ENCODE assay signal across 22 mouse cellular contexts in the genomic region with DNA sequence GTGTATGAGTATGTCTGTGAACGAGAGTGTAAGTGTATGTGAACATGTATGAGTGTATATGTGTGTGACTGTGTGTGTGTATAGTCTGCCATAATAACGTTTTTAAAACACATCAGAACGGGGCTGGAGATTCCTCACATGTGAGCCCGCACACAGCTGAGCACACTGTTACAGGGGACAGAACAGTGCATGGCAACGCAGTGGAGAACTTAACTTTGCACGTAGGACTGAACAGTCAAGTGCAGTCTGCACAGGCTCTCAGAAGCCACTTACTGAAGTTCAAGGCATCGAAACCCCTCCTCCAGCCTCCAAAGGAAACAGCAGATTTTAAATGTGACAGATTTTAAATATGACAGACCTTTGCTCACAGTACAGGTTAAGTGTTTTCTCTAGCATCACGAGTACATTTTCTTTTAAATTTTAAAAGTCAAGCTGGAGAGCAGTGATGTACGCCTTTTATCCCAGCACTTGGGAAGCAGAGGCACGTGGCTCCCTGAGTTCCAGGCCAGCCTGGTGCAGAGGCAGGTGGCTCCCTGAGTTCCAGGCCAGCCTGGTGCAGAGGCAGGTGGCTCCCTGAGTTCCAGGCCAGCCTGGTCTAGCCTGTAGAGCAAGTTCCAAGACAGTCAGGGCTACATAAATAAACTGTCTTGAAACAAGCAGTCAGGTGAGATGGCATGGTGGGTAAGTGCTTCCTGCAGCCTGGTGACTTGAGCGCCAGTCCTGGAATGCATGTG. TPM values are rescaled to one million over a fixed set of nuclear protein-coding genes. Genes with fewer than 3 reads are reported as not detected.
DNase-seq lines count a peak whose midpoint lies in the region; ATAC-seq lines count a peak whose summit lies in the region.
"Had no signal": no experiment of that assay in that cellular context is flagged by ENCODE, and none has a peak within 500 bp of the region (broad histone marks: within the 10 kb centered on the region; RNA-seq: fewer than 3 reads in every experiment).

No protein-coding gene starts in this region.

- WGBS in lung, embryonic 16.5 days: 55% methylated on average over 11 of the region's 11 CpGs
- 91% methylated on average over 11 of the region's 11 CpGs for WGBS in midbrain, embryonic 11.5 days
- WGBS in midbrain, embryonic 15.5 days: 89% methylated on average over 11 of the region's 11 CpGs

- H3K27ac ChIP-seq in lung, embryonic 16.5 days (ENCODE audit: low read length): peak overlapping the region; percentile 80
- no peak overlapping the region for H3K27ac ChIP-seq in midbrain, embryonic 11.5 days (ENCODE audit: low read depth, low read length)
- no peak overlapping the region for H3K27ac ChIP-seq in midbrain, embryonic 15.5 days
- H3K27ac ChIP-seq: forebrain, embryonic 10.5 days; forebrain, embryonic 15.5 days; heart, adult 2 months; hindbrain, embryonic 12.5 days; hindbrain, embryonic 15.5 days had no signal

- H3K36me3 ChIP-seq in lung, embryonic 16.5 days (ENCODE audit: control insufficient read depth, insufficient read depth, low read length): no peaks in the 10 kb centered on the region
- no peaks in the 10 kb centered on the region for H3K36me3 ChIP-seq in midbrain, embryonic 11.5 days (ENCODE audit: control insufficient read depth, insufficient read depth, low read length)
- no peaks in the 10 kb centered on the region for H3K36me3 ChIP-seq in midbrain, embryonic 15.5 days (replicated peaks)
- H3K36me3 ChIP-seq: forebrain, embryonic 10.5 days; forebrain, embryonic 15.5 days; G1E; hindbrain, embryonic 12.5 days; hindbrain, embryonic 15.5 days had no signal

- H3K27me3 ChIP-seq in lung, embryonic 16.5 days (ENCODE audit: control insufficient read depth, insufficient read depth, low read depth, low read length): no peaks in the 10 kb centered on the region
- no peaks in the 10 kb centered on the region for H3K27me3 ChIP-seq in midbrain, embryonic 11.5 days (ENCODE audit: control insufficient read depth, insufficient read depth, low read length)
- H3K27me3 ChIP-seq in midbrain, embryonic 15.5 days (replicated peaks): no peaks in the 10 kb centered on the region
- H3K27me3 ChIP-seq: CH12.LX; forebrain, embryonic 15.5 days; hindbrain, embryonic 12.5 days; hindbrain, embryonic 15.5 days; Patski had no signal

- 0 out of 2 replicates have a peak, but pooled peaks cover 6% of the 10 kb centered on the region for H3K4me1 ChIP-seq in lung, embryonic 16.5 days (replicated peaks; ENCODE audit: control insufficient read depth, insufficient read depth, low read length)
- H3K4me1 ChIP-seq in midbrain, embryonic 11.5 days (ENCODE audit: control insufficient read depth, insufficient read depth, low read length): no peaks in the 10 kb centered on the region
- H3K4me1 ChIP-seq in midbrain, embryonic 15.5 days: no peaks in the 10 kb centered on the region
- H3K4me1 ChIP-seq: forebrain, embryonic 15.5 days; hindbrain, embryonic 12.5 days; hindbrain, embryonic 15.5 days had no signal

- no peak overlapping the region for H3K9ac ChIP-seq in lung, embryonic 16.5 days (ENCODE audit: low read length)
- no peak overlapping the region for H3K9ac ChIP-seq in midbrain, embryonic 11.5 days (ENCODE audit: low read length)
- H3K9ac ChIP-seq in midbrain, embryonic 15.5 days: no peak overlapping the region
- H3K9ac ChIP-seq: forebrain, embryonic 15.5 days; hindbrain, embryonic 12.5 days; hindbrain, embryonic 15.5 days had no signal

- peak; percentile 55 for DNase-seq in heart, adult 11 months
- no peak for DNase-seq in heart, adult 9 months (ENCODE audit: low spot score in 2 of 2)
- DNase-seq in lung, postnatal 25 days (ENCODE audit: low spot score): no peak
- DNase-seq in midbrain, embryonic 11.5 days (ENCODE audit: low spot score, missing footprints): peak; percentile 8
- DNase-seq: adrenal gland, postnatal 10 days; adrenal gland, postnatal 36 days; B cell, adult 2 months; cerebellum, adult 18-20 months; cerebellum, adult 9-10 months; cerebellum, postnatal 14 days; gastrocnemius, postnatal 25 days; heart, adult 2 months had no signal

- H3K4me2 ChIP-seq in lung, embryonic 16.5 days (ENCODE audit: low read depth, low read length): no peak overlapping the region
- H3K4me2 ChIP-seq in midbrain, embryonic 11.5 days: no peak overlapping the region
- no peak overlapping the region for H3K4me2 ChIP-seq in midbrain, embryonic 15.5 days
- H3K4me2 ChIP-seq: forebrain, embryonic 15.5 days; heart, embryonic 11.5 days; hindbrain, embryonic 12.5 days; hindbrain, embryonic 15.5 days had no signal

- no peaks in the 10 kb centered on the region for H3K9me3 ChIP-seq in lung, embryonic 16.5 days (ENCODE audit: control insufficient read depth, low read length)
- H3K9me3 ChIP-seq in midbrain, embryonic 11.5 days (ENCODE audit: control insufficient read depth, low read length): no peaks in the 10 kb centered on the region
- H3K9me3 ChIP-seq in midbrain, embryonic 15.5 days: no peaks in the 10 kb centered on the region
- H3K9me3 ChIP-seq: forebrain, embryonic 10.5 days; forebrain, embryonic 15.5 days; hindbrain, embryonic 12.5 days; hindbrain, embryonic 15.5 days had no signal

- peak; percentile 95 for ATAC-seq in lung, embryonic 16.5 days (ENCODE audit: low read depth)
- no peak for ATAC-seq in midbrain, embryonic 11.5 days (ENCODE audit: low FRiP score)
- no peak for ATAC-seq in midbrain, embryonic 15.5 days (replicated peaks)
- ATAC-seq: forebrain, embryonic 15.5 days; Patski had no signal

- no peak overlapping the region for H3K4me3 ChIP-seq in lung, embryonic 16.5 days (ENCODE audit: low read length)
- no peak overlapping the region for H3K4me3 ChIP-seq in midbrain, embryonic 11.5 days (ENCODE audit: low read depth, low read length)
- no peak overlapping the region for H3K4me3 ChIP-seq in midbrain, embryonic 15.5 days
- H3K4me3 ChIP-seq: forebrain, embryonic 10.5 days; forebrain, embryonic 15.5 days; heart, adult 2 months; hindbrain, embryonic 12.5 days; hindbrain, embryonic 15.5 days had no signal

RNA-seq across cellular contexts. Expression of gene Eps8, which starts 15.7 kb away (rescaled TPM):
- 31.7 and 33.4 TPM in 2 replicates for polyA plus RNA-seq in lung, embryonic 16.5 days (2015; fragmentation: Nextera tagmentation; extraction: Ambion mirVana)
- polyA plus RNA-seq in midbrain, embryonic 11.5 days (2014; fragmentation: Nextera tagmentation; extraction: Ambion mirVana): 6.7 and 6.8 TPM in 2 replicates
- 25.1 and 25.8 TPM in 2 replicates for polyA plus RNA-seq in midbrain, embryonic 15.5 days (2015; fragmentation: Nextera tagmentation; extraction: Ambion mirVana)
- polyA plus RNA-seq: G1E had no signal

Comparison
In these comparisons a context has a peak if more than half of its experiments do, and no peak if none do; other contexts are left out.
1. DNase-seq: peak in heart, adult 11 months (single experiment) and midbrain, embryonic 11.5 days (single experiment); none in heart, adult 9 months (0 of 2) and lung, postnatal 25 days (single experiment).